Mouse (Mus musculus) retina, embryonic 14.5 days (tissue): ENCODE measurements around the gene Asic2.

ENCODE experiments used
- DNase-seq: peaks from one replicate; pipeline ENCODE4 v3.0.0-alpha.2; 2015; ENCODE audit warnings: low spot score

The Asic2 gene

GRCm38 (mm10) chr11:81515754-81516153, 452.5 kb downstream of the Asic2 start:
- no peak for DNase-seq

GRCm38 (mm10) chr11:81512434-81512833, 455.8 kb downstream of the Asic2 start:
- DNase-seq, result no peak

- DNase-seq, result no peak
Observed at GRCm38 (mm10) chr11:81511401-81511800, 456.9 kb downstream of the Asic2 start.

- DNase-seq, result no peak
Observed at GRCm38 (mm10) chr11:81508385-81509233, 459.6 kb downstream of the Asic2 start.

GRCm38 (mm10) chr11:81504791-81505430, 463.3 kb downstream of the Asic2 start:
- DNase-seq, result no peak

- DNase-seq, result peak; percentile 48
Observed at GRCm38 (mm10) chr11:81501473-81502246, 466.6 kb downstream of the Asic2 start.

- no peak for DNase-seq
Observed at GRCm38 (mm10) chr11:81498990-81499389, 469.3 kb downstream of the Asic2 start.

- no peak for DNase-seq
Observed at GRCm38 (mm10) chr11:81497652-81498391, 470.4 kb downstream of the Asic2 start.

GRCm38 (mm10) chr11:81496446-81496845, 471.8 kb downstream of the Asic2 start:
- DNase-seq, result no peak

- DNase-seq, result no peak
Observed at GRCm38 (mm10) chr11:81492351-81492750, 475.9 kb downstream of the Asic2 start.

- no peak for DNase-seq
Observed at GRCm38 (mm10) chr11:81489144-81489735, 479.0 kb downstream of the Asic2 start.

GRCm38 (mm10) chr11:81488681-81489080, 479.6 kb downstream of the Asic2 start:
- no peak for DNase-seq

- peak; percentile 57 for DNase-seq
Observed at GRCm38 (mm10) chr11:81486265-81486940, 481.9 kb downstream of the Asic2 start.

GRCm38 (mm10) chr11:81481198-81481597, 487.1 kb downstream of the Asic2 start:
- DNase-seq, result no peak

GRCm38 (mm10) chr11:81476231-81476630, 492.0 kb downstream of the Asic2 start:
- peak; percentile 55 for DNase-seq

- no peak for DNase-seq
Observed at GRCm38 (mm10) chr11:81474121-81474520, 494.1 kb downstream of the Asic2 start.

- peak; percentile 71 for DNase-seq
Observed at GRCm38 (mm10) chr11:81462199-81462598, 506.1 kb downstream of the Asic2 start.

GRCm38 (mm10) chr11:81461748-81462147, 506.5 kb downstream of the Asic2 start:
- DNase-seq, result no peak

GRCm38 (mm10) chr11:81454921-81455320, 513.3 kb downstream of the Asic2 start:
- DNase-seq, result no peak

GRCm38 (mm10) chr11:81454111-81454510, 514.1 kb downstream of the Asic2 start:
- DNase-seq, result peak; percentile 59

- DNase-seq, result peak; percentile 12
Observed at GRCm38 (mm10) chr11:81449271-81449705, 519.0 kb downstream of the Asic2 start.
